Mouse (Mus musculus) kidney, postnatal 14 days (tissue): ENCODE data around the gene Prpsap1.
"Not testable (repeated sequence)": the region's sequence is repeated elsewhere in the genome, so short reads cannot be mapped to it uniquely, and the experiment has no call there.

ENCODE experiments used
- DNase-seq: peaks from one replicate; pipeline ENCODE4 v3.0.0; 2022; ENCODE audit warnings: mixed read lengths

The Prpsap1 gene

GRCm38 (mm10) chr11:116426852-116427575 lies 67.0 kb downstream of the Prpsap1 start:
- no peak for DNase-seq

- not testable (repeated sequence) for DNase-seq
Observed at GRCm38 (mm10) chr11:116426328-116426727, 67.7 kb downstream of the Prpsap1 start.

GRCm38 (mm10) chr11:116424621-116425407 lies 69.2 kb downstream of the Prpsap1 start:
- DNase-seq, result no peak

- DNase-seq, result no peak
Observed at GRCm38 (mm10) chr11:116423782-116424620, 70.0 kb downstream of the Prpsap1 start.

- no peak for DNase-seq
Observed at GRCm38 (mm10) chr11:116423214-116423613, 70.8 kb downstream of the Prpsap1 start.

- no peak for DNase-seq
Observed at GRCm38 (mm10) chr11:116422562-116422961, 71.4 kb downstream of the Prpsap1 start.

GRCm38 (mm10) chr11:116421102-116421501 lies 72.9 kb downstream of the Prpsap1 start:
- no peak for DNase-seq
